Mouse (Mus musculus) midbrain, embryonic 11.5 days (tissue): ENCODE data around the gene Fam208a. TPM values are rescaled to one million over a fixed set of nuclear protein-coding genes. Genes with fewer than 3 reads are reported as not detected.

ENCODE experiments used
- ATAC-seq: fragments of 200-750 bp; cut with Nextera tagmentation; 2 replicates; pipeline ENCODE4 v1.8.0; 2017; ENCODE audit warnings: moderate TSS enrichment, moderate library complexity; ENCODE audit not compliant: low FRiP score
- DNase-seq: peaks from one replicate; pipeline ENCODE4 v3.0.0; 2015; ENCODE audit warnings: low spot score; ENCODE audit errors: missing footprints
- H3K27ac ChIP-seq: fragments of 300-500 bp; sonication (generic); 2 replicates; pipeline ENCODE4 v1.5.1; 2014; ENCODE audit warnings: low read depth, low read length
- H3K27me3 ChIP-seq: fragments of 300-500 bp; sonication (generic); 2 replicates; pipeline ENCODE4 v1.6.1; 2014; ENCODE audit warnings: mild to moderate bottlenecking, low read length, moderate library complexity, mixed read lengths; ENCODE audit not compliant: control insufficient read depth, insufficient read depth
- H3K36me3 ChIP-seq: fragments of 300-500 bp; sonication (generic); 2 replicates; pipeline ENCODE4 v1.6.1; 2014; ENCODE audit warnings: mild to moderate bottlenecking, low read length, moderate library complexity, mixed read lengths; ENCODE audit not compliant: control insufficient read depth, insufficient read depth
- H3K4me1 ChIP-seq: fragments of 300-500 bp; sonication (generic); 2 replicates; pipeline ENCODE4 v1.6.1; 2014; ENCODE audit warnings: low read length; ENCODE audit not compliant: control insufficient read depth, insufficient read depth
- H3K4me2 ChIP-seq: fragments of 300-500 bp; sonication (generic); 2 replicates; pipeline ENCODE4 v1.6.1; 2014; ENCODE audit warnings: mild to moderate bottlenecking, moderate library complexity
- H3K4me3 ChIP-seq: fragments of 300-500 bp; sonication (generic); 2 replicates; pipeline ENCODE4 v1.5.1; 2014; ENCODE audit warnings: low read depth, low read length
- H3K9ac ChIP-seq: fragments of 300-500 bp; sonication (generic); 2 replicates; pipeline ENCODE4 v1.6.1; 2014; ENCODE audit warnings: low read length
- H3K9me3 ChIP-seq: fragments of 300-500 bp; sonication (generic); 2 replicates; pipeline ENCODE4 v1.6.1; 2016; ENCODE audit warnings: low read length; ENCODE audit not compliant: control insufficient read depth
- WGBS: fragments of 180-500 bp; shearing (Covaris S2); extraction: QIAGEN DNeasy Blood & Tissue Kit; methylation state at CpG from one replicate; pipeline ENCODE4 v1.1.7; 2014; 5-methylcytosine and 5-hydroxymethylcytosine counted together
- microRNA-seq: library from miRNA; unstranded; fragments of <30 nt; microRNA quantifications from one replicate; pipeline ENCODE4, GENCODE M21; 2017
- polyA plus RNA-seq: library from polyadenylated mRNA; unstranded; fragments of >200 nt; fragmentation: Nextera tagmentation; extraction: Ambion mirVana; gene quantifications from 2 replicates; pipeline ENCODE4 v1.2.1, GENCODE M21; 2014

Gene Fam208a
- polyA plus RNA-seq, 1 experiment from 2014 or later, result 10.5 TPM

DNA sequence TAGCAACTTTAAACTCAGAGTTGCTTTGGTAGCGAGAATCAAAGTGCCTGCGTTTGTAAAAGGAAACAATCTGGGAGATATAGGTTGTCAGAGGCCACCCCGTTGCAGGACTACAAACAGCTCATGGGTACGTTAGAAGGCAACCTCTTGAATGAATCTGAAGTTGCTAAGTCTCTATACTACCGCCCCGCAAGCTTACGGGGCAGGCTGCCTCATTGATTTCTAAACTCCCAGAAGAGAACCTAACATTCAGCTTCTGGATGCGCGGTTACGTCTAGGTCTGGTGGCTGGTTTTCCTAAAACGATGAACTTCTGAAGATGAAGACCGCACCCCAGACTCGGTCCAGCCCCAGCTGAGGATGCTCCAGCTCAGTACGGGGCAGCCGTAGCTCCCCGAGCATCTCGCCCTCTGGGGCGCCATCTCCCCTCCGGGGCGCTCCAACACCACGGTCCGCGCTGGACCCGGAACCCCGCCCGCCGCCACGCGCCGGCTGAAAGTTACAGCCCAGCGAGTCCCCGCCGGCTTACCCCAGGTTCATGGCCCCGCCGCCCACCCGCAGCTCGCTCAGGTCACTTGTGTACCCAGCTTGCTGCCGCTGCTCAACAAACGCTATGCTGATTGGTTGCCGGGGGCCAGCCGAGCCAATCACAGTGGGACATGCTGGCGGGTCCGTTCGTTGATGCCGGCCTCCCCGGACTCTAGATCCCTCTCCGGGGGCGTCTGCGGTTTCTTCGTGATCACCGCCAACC lies 79.4 kb downstream of the Fam208a start, which contains the start of gene Ccdc66:
Gene Ccdc66, minus strand, starts transcription at position 567 of the 750 bp plus-strand sequence.
- Histone ChIP-seq H3K36me3 (no peaks in the 10 kb centered on the region), H3K4me2 (peak within 1 kb of the TSS; percentile 58), H3K9me3 (no peaks in the 10 kb centered on the region), H3K4me3 (peak within 1 kb of the TSS; percentile 72), H3K27ac (peak within 1 kb of the TSS; percentile 42; the same call in 1 of the 2 replicates), H3K27me3 (no peaks in the 10 kb centered on the region), H3K9ac (peak within 1 kb of the TSS; percentile 80), H3K4me1 (peaks cover 3% of the 10 kb centered on the region; the same call in 1 of the 2 replicates)
- under 1% methylated on average over 51 of the region's 51 CpGs for WGBS
- ATAC-seq (peak; percentile 97), DNase-seq (peak; percentile 100)

DNA sequence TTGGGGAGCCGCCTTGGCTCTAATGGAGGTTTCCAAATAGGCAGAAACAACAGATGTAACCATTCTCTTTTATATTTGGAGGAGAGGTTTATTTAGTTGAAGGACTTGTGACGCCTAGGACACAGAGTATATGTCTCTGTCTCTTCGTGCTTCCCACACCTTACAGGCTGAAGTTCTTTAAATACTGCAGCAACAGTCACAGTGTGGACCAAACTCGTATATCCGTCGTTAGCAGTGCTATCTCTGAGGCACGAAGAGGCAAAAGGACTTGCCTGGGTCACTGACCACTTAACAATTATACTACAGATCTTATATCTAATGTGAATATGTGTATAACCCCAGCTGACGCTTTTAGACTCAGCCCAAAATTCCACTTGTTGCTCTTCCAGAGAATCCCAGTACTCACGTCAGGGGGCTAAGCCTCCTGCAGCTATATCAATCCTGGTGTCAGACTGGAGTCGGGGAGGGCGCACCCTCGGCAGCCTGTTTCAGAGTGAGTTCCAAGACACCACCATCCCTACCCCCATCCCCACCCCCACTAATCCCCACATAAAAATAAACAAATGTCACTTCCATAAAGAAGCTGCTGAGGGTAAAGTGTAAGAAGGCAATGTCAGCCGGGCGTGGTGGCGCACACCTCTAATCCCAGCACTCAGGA lies 80.1 kb downstream of the Fam208a start:
- Histone ChIP-seq H3K9ac (peak overlapping the region; percentile 80), H3K4me1 (peaks cover 3% of the 10 kb centered on the region; the same call in 1 of the 2 replicates), H3K27ac (0 out of 2 replicates have a peak overlapping the region, but pooled peaks have one; percentile 7), H3K27me3 (no peaks in the 10 kb centered on the region), H3K36me3 (no peaks in the 10 kb centered on the region), H3K4me2 (peak overlapping the region; percentile 58), H3K4me3 (peak overlapping the region; percentile 72), H3K9me3 (no peaks in the 10 kb centered on the region)
- ATAC-seq (peak; percentile 76), DNase-seq (no peak)
- WGBS, result 34% methylated on average over 15 of the region's 15 CpGs

DNA sequence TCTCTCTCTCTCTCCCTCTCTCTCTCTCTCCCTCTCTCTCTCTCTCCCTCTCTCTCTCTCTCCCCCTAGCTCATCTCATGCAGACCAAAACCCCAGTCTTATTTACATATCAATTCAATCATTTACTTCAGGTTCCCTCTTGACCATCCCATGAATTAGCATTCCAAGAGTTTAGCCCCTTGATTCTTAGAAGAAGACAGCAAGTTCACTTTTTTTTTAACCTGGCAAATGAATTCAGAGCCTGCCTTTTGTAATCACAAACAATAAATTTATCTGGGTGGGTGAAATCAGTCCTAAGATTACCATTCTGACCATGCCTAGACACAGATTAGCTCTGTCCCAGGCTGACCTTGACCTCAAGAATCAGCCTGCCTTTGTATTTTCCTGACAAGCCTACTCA lies 95.9 kb downstream of the Fam208a start:
- no peak overlapping the region for H3K4me2 ChIP-seq
- peaks cover 5% of the 10 kb centered on the region; the same call in 1 of the 2 replicates for H3K9me3 ChIP-seq
- H3K9ac ChIP-seq, result no peak overlapping the region
- ATAC-seq, result no peak
- H3K27me3 ChIP-seq, result no peaks in the 10 kb centered on the region
- no peaks in the 10 kb centered on the region for H3K4me1 ChIP-seq
- no peak overlapping the region for H3K4me3 ChIP-seq
- DNase-seq, result no peak
- no peaks in the 10 kb centered on the region for H3K36me3 ChIP-seq
- H3K27ac ChIP-seq, result no peak overlapping the region

Small RNAs within 50 kb of the gene (microRNA-seq; reads per million reads assigned to microRNA genes)
- gene Gm23633, result not detected

Other genes with a start within 250 kb of the Fam208a start
- 16.2 and 17.5 TPM in 2 replicates for gene Ccdc66, start 79.6 kb downstream of the Fam208a start, polyA plus RNA-seq
- gene Erc2, start 193.6 kb downstream of the Fam208a start, polyA plus RNA-seq, result 10.6 and 13.8 TPM in 2 replicates